Mouse (Mus musculus) left cerebral cortex, adult 8-10 months (tissue): ENCODE data around the gene Ret. TPM values are rescaled to one million over a fixed set of nuclear protein-coding genes. Genes with fewer than 3 reads are reported as not detected.

Experiments used
- DNase-seq, 2 experiments: peaks; one replicate each; pipeline ENCODE4 v3.0.0; 2022; ENCODE audit warnings: low spot score in 2 of 2
- total RNA-seq, 4 experiments: library from RNA; stranded (reverse); gene quantifications; 2 replicates each; pipeline ENCODE4 v1.2.4; 2022

Gene Ret
- 1 to 10 TPM; 3.2 to 5.2 (median 3.5) TPM for total RNA-seq

DNA sequence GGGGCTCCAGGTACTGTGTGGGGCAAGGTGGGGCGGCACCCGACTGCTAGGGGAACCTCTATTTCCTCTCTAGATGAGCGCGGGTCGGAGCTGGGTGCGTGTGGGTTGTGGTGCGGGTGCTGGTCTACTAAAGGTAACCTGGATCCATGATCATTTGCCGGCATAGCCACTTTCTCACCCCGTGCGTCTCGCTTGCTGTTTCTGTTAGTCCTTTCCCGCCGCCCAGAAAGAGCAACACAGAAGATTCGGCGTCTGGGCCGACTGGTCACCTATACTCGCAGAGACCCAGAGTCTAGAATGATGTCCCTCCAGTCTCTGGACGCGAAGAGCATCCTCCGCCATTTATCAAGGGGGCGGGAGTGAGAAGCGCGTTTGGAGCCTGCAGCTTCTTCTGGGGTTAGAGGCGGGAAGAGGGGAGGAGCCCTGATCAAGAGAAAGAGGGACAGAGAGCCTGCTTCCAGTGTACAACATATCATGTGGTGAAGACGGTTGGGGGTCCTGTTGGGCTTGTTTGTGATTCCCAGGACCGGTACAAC is at the start of gene Ret:
TSS of gene Ret (minus strand) at position 279 of the 536 bp plus-strand sequence.
- DNase-seq: no peak

DNA sequence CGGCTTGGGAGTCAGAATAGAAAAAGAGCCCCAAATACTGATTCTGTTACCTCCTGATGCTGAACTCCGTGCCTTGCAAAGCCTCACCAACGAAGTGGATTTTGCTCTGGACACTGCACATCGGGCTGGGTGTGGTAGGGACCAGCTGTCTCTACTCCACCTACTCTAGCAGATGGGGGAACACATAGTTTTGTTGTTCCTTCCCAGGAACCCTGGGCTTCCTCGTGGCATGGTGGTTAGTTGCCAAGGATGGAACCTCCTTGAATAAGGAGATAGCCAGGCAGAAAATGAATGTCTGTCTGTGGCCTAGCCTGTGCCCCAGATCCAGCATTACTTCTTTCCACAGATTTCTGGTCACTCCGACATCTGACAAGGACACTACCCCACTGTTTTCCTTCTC is 49.6 kb upstream of the Ret start:
- DNase-seq: no peak

DNA sequence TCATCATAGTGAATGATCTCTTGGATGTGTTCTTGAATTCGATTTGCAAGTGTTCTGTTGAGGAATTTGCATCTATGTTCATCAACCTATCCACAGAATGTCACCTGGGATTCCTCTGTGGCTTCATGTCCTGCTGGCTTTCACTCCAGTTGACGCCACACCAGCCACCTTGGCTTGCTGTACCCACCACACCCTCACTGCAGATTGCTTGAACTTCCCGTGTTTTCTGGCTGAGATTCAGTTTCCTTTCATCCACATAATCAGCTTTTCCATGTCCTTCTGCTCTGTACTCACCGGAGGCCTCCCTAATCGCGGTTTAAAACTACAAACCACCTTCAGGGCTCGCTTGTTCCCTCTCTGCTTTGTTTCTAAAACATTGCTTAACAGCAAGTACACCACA is 46.6 kb upstream of the Ret start:
- DNase-seq: no peak

DNA sequence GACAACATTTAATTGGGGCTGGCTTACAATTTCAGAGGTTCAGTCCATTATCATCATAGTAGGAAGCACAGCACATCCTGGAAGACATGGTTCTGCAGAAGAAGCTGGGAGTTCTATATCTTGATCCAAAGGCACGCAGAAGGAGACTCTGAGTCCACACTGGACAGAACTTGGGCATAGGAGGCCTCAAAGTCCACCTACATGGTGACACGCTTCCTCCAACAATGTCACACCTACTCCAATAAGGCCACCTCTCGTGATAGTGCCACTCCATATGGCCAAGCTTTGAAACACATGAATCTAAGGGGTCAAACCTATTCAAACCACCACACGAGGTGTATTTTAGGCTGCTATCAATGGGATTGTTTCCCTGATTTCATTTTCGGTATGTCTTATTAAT is 45.4 kb upstream of the Ret start:
- no peak for DNase-seq

DNA sequence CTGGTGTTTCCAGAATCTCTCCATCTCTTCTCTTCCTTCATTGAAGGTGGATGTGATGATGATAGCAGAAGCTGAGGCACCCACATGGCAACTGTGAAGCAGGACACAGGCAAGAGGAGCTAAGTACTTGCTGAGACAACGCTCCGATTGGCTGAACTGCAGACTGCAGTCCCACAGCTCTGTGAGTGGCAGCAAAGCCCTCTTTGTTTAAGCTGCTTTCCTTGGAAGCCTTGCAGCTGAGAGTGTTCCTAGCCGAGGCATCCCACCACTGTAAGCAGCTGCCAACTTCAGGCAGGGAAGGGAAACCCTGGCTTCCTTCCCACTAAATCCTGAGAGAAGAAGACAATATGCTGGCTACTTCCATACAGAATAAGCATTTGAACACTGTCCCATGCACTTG is 28.6 kb upstream of the Ret start:
- DNase-seq: peak in 1 of 2 experiments; percentile 28

DNA sequence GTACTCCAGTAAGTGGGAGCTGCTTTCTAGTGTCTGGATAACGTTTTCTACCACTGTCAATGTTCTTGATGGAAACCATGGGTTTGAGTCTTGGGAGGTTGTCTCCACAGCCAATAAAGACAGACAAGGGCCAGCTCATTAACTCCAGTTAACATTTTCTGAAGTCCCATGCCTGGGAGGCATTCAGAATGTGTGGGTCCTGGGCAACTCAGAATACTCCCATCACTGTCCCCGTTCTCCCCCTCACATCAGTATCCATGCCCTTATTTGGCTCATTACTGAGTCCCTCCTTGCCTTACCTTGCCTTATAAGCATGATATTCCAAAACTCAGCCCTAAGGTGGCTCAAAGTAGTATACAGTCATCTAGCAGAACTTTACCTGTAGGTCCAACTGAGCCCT is 25.0 kb upstream of the Ret start:
- DNase-seq: no peak

DNA sequence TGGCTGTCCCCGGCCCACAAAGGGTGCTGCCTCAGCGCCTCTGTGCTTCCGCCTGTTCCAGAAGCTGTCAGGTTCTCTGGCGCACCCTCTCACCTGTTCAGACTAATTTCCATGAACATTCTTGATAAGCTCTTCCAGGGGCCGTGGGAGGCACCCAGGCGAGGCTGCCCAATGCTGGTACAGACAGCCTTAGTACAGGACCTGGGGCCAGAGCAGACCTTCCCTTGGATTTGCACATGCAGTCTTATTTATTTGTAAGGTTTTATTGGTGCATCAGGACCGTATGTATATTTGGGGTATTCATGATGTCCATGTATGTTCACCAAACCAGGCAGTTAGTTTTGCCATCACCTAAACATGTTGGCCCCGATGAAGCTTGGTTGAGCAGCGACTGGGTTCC is 18.2 kb upstream of the Ret start:
- no peak for DNase-seq

DNA sequence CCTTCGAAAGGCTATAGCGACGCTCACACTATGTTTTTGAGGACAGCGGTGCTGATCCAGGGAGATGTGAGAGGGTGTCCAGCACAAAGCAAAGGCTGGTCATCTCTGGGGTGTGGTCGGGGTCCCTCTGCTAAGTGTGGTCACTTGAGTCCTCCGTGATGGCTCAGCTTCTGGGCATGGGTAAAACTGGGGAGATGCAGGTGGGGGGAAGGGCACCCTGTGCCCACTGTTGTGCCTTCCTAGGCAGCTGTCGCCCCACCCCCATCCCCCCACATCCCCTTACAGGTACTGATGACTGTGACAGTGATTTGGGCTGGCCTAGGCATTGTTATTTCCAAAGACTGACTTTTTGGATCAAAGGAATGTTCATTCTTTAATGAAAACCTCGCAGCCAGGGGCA is 10.8 kb upstream of the Ret start:
- no peak for DNase-seq

DNA sequence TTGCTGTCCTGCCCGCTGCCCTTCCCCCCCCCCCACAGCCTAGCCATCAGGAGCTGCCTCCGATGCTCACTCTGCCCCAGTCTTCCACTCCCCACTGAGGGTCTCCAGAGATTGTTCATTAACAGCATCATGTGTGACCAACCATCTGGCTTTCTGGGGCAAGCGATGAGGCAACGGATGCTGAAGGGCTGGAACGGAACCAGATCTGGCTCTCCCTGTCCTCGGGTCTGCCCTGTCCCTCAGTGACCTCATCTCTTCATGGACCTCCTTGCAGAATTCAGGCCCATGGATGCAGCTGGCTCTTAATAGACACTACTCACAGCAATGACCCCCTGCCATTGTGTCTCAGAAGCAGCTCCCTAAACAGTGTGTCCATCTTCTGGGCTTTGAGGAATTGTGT is 8.9 kb upstream of the Ret start:
- DNase-seq: no peak

DNA sequence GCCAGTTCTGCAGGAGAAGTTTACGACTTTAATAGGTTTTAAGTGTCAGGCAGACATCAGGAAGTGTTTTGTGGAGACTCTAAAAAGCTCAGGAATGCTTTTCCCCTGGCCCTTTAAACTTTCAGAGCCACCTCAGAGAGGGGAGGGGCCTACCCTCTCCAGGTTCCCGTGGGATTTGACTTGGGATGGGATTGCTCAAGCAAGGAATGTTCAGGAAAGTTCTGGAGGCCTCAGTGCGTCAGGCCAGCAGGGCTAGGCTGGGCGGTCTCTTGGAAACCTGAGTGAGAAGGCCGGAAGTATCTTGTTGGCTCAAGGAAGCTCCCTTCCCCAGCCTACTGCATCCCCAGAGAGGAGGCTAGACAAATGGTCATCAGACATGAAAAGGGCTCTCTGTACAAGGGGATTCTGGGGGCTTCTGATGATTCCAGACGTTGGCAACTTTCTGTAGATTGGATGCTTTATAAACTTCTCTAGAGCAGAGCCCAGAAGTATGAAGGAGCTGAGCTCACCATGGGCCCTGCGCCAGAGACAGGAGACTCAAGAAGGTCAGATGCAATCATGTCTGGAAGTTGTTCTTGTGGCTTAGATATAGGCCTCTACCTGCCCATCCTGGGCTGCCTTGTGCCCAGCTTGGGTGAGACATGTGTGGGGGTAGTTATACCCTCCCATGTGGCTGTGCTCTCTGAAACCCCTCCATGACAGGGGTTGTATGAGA is 7.8 kb upstream of the Ret start:
- no peak for DNase-seq

DNA sequence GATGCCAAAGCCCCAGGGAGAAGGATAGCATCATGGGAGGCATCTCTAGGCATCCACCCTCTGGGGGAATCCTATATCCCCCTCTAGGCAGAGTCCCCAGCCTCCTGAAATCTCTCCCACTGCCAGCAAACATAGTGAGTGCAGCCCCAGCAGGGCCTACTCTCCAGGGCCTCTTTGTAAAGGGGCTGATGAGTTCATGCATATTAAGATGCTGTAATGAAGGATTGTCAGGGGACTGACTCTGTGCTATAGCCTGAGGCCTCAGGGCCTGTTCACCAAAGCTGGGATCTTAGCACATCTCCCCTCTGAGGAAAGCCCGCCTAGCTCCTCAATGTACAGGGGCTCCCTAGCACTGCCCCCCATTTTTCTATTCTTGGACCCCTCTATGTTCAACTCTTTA is 6.6 kb upstream of the Ret start:
- DNase-seq: no peak

DNA sequence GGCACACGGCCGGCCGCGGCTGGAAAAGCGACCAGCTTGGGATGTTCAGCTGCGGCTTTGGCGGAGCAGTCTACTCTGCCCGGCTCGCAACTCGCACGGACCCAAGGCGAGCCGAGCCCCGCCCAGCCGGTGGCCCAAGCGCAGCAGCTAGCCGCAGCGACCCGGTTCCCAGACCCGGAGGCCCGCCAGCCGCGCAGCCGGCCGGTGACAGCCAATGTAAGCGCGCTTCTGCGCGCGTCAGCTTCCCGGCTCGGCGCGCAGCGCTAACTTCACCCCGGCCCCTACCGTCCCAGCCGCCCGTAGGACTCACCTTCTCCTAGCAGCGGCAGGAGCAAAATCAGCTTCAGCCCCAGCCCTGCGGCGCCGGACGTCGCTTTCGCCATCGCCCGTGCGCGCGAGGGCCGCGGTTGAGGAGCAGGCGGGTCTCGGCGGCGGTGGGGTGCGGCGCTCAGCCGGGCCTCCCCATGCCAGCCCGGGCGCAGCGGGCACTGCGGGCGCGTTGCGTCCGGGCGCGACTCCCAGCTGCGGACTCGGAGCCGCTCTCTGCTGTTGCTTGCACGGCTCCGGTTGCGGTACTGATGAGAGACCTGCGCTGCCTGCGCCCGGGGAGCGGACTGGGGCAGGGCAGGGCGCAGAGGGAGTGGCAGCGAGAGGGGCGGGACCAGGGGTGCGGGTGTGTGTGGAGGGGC is 623 bp downstream of the Ret start:
- DNase-seq: peak in 1 of 2 experiments; percentile 9

DNA sequence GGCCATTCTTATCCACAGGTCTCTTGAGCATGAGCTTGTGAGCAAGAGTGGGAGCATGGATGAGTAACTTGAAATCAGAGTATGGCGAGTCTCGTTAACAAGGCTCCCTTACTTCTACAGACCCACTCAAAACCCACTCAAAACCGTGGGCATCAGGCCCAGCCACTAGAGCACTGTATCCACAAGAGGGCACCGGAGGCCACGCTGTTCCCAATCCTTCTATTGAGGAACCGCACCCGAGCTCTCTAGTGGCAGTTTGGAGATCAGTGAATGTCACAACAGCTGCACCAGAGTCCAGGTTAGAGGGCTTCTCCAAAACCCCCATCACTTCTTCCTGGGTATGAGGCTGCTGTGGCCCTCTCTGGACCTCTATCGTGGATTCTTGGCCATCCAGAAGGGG is 2.4 kb downstream of the Ret start:
- DNase-seq: peak; percentile 20 to 29

DNA sequence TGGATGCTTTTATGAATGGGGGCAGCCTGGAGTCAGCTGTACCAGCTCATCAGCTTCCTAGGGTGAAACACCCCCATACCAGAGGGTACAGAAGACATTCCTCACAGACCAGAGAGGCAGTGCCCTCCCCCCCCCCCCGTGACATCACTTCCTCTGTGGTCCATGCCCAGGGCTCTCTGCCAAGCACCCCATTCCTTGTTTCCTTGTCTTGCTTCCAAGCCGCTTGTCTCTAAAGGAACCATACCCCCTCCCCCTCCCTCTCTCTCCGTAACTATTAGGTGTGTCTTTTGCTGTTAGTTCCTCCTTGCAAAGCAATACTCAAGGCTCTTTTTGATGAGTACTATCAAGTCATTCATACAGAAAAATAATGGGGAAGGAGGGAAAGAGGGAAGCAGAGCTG is 4.6 kb downstream of the Ret start:
- no peak for DNase-seq

DNA sequence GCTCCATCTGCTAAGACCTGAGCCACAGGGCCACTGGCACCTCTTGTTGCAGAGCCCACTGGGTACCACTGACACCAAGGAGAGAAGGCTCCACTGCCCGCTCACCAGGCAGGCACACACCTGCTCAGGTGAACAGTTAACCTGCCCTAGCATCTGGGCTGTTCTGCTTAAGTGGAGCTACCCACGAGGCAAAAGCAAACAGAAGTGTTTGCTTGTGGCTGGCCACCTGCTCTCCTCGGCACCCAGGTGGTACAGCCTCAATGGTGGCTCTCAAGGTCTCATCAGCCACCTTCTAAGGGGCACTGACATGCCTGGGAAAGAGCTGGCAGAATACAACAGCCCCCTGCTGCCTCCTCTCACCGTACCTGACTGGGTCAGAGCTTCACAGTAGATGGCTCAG is 5.3 kb downstream of the Ret start:
- DNase-seq: no peak

DNA sequence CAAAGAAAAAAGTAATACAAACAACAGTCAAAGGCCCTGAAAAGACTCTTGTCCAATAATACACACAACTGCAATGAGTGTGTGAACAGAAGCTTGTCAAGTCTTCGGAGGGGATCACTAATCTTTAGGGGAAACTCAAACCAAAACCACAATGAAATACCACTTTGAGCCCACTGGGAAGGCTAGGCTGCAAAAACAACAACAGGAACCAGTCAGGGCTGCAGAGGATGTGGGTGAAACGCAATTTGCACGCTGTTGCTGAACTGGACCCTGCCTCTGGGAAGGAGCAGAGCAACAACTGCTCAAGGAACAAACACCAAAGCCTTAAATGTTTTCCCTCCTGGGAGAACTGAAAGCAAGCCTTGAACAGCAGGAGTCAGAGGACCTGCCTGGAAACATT is 7.8 kb downstream of the Ret start:
- DNase-seq: no peak

DNA sequence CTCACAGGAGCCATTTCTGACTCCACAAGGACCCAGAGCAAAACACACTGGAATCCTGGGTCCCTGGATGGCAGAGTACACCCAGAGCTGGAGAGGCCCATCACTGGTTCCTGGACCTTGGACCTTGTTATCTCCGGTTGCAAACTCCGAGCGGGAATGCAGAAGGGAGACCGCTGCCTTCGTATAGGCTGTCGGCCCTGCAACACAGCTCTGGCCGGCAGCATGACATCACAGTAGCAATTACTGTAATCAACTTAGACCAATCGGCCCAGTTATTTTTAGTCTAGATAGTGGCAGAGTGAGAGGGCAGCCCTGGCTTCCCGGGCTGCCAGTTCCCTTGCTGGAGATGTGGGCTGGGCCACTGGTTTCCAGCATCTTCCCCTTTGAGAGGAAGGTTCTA is 8.9 kb downstream of the Ret start:
- DNase-seq: no peak

DNA sequence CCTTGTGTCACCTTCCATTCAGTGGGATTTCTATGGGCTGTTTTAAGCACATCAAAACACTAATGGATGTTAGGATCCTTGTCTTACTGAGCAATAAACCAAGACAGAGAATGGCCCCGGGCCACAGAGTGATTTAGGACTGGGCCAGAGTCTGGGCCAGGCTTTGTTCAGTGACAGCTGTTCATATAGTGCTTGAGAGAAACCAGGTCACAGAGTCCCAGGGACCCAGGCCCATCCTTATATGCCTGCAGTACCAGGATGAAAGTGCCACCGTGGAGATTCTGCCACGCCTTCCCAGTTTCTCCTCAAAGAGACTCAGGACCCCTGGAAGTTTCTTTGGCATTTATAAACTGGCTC is 10.3 kb downstream of the Ret start:
- DNase-seq: no peak

DNA sequence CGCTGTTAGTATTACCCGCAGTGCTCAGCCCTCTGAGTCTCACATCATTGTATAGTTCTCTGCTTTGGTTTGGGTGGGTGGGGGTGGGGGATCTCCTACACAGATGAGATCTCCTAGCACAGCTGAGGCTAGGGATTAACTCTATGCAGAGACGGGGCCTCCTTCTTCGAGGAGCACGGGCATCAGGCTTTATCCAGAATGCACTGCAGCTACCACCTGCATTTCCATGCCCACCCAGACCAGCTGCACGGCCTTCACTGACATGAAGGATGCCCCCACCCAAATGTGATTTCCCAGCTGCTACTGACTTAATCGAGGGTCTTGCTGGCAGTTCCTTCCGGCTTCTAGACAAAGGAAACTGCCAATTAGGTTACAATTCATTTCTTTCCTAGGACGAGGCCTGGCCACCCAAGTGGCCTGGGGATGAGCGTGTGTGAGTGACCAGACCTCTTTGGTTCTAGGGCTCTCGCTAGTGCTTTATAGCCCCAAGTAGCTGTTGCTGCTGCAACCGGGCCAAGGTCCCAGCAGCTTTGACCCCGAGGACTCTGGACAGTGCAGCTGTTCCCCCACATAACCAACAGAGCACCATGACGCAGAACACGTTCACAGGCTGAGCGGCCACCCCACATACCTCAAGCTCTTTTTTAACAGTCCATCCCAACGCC is 10.8 kb downstream of the Ret start:
- no peak for DNase-seq

DNA sequence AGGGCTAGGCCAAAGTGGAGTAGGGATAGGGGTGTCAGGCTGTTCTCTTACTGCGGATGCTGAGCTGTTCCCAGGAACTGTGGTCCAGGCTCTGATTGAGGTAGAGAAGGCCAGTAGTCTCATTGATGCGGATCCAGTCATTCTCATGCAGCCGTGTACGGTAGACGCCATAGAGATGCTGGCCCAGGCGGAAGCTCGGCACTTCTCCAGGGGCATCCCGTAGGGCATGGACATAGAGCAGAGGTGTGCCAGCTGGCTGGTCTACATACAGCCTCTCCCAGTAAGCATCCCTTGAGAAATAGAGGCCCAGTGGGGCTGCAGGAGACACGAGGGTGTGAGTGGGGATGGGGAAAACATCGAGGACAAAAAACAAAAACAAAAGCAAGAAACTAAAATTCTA is 13.4 kb downstream of the Ret start:
- DNase-seq: no peak

DNA sequence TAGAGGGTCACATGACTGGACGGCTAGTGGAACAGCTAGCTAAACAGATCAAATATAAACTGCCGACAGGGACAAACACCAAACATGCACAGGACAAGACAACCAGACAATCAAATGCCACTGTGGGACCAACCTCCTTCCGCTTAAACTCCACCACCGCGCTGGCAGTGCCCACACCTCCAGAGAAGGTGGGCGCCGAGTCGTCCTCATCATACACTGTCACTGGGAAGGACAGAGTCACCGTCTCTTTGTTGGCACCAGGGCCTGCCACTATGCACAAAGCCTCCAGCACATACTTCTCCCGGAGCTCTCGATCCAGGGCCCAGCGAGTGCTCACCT is 17.5 kb downstream of the Ret start:
- DNase-seq: no peak

DNA sequence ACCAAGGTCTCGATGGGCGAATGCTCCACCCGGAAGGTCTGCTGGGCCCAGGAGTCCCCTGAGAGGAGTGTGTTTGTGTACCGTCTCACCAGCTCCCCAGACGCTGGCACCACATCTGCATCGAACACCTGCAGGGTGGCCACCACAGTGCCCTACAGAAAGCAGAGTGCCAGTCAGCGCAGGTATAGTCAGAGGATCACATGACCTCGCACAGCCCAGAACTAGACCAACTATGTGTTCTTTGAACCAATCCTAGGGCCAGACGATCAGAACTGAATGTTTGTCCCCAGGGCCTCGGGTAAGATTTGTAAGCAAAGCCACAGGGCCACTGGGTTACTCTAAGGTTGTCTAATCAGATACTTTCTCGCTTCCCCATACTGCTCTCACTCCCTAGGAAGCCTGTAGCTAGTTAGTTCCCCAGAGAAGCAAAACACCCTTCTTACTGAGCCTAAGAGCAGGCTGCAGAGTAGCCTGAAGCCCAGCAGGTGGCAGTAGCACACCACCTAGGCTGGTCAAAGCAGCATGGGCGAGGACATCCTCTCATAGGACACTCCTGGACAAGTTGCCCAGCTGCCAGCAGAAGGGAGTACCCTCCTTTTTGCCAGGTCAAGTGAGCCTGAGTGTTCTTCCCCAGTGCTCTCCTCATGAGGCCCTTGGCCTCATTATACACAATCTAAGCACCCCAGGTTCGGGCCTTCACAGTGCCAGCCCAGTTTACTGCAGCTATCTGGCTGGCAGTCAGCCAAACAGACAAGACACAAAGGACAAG is 18.0 kb downstream of the Ret start:
- peak; percentile 32 to 41 for DNase-seq
